8 mouse cellular contexts compared by ENCODE assay signal in the genomic region with DNA sequence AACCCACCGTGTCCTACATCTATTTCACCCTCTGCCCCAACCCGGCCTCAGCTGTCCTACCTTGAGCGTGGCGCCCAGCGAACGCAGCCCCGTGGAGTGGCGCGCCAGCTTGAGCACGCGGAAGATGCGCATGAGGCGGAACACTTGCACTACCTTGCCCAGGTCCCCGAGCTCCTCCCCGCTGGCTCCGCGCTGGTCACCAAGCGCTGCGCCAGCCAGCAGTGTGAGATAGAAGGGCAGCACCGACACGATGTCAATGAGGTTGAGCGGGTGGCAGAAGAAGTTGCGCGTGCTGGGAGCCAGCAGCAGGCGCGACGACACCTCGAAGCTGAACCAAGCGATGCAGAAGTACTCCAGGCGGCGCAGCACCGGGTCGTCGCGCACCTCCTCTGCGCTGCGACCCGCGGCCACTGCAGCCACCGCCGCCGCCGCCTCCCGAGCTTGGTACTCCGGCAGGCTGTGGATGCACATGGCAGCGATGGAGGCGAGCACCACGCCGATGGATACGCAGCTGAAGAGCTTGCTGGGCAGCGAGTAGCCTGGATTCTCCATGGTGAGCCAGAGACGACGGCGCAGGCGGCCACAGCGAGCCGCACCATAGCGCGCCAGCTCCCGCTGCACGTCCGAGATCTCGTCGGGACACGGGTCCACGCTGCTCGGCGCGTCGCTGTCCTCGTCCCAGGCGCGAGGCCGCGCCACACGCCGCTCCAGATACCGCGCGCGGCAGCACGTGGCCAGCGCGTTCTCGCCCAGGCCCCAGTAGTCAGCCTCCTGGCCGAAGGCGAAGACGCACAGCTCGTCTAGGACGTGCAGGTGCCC. TPM values are rescaled to one million over a fixed set of nuclear protein-coding genes. Genes with fewer than 3 reads are reported as not detected.
DNase-seq lines count a peak whose midpoint lies in the region; ATAC-seq and TF ChIP-seq lines count a peak whose summit lies in the region.

No protein-coding gene starts in this region.

- no peak for DNase-seq in heart, adult 11 months
- DNase-seq in forebrain, embryonic 14.5 days (ENCODE audit: low spot score), result peak; percentile 14
- DNase-seq in liver, postnatal 0 days, result no peak
- no peak for DNase-seq in cerebellum, adult 9-11 months
- DNase-seq in spleen, postnatal 4 days (ENCODE audit: low spot score in 2 of 2), result no peak
- DNase-seq in cerebellum, adult 2 months, result no peak

- H3K4me1 ChIP-seq in heart, embryonic 11.5 days (ENCODE audit: control insufficient read depth, insufficient read depth, low read length), result peaks cover 15% of the 10 kb centered on the region
- H3K4me1 ChIP-seq in E14TG2a.4 (replicated peaks; ENCODE audit: low read depth, low read length), result peaks cover 16% of the 10 kb centered on the region
- 0 out of 2 replicates have a peak, but pooled peaks cover 3% of the 10 kb centered on the region for H3K4me1 ChIP-seq in forebrain, embryonic 14.5 days (ENCODE audit: control insufficient read depth, insufficient read depth, low read length)
- H3K4me1 ChIP-seq in liver, postnatal 0 days (ENCODE audit: insufficient read depth), result peaks cover 5% of the 10 kb centered on the region; the same call in 1 of the 2 replicates
- H3K4me1 ChIP-seq in cerebellum, adult 2 months (ENCODE audit: control insufficient read depth, insufficient read depth, low read length), result no peaks in the 10 kb centered on the region

- no peak for ATAC-seq in heart, embryonic 11.5 days (replicated peaks; ENCODE audit: insufficient number of reproducible peaks, low FRiP score, low TSS enrichment)
- peak; percentile 55; the same call in 1 of the 2 replicates for ATAC-seq in forebrain, embryonic 14.5 days
- ATAC-seq in liver, postnatal 0 days, result no peak

- H3K4me2 ChIP-seq in heart, embryonic 11.5 days, result peak overlapping the region; percentile 65
- peak overlapping the region; percentile 51 for H3K4me2 ChIP-seq in forebrain, embryonic 14.5 days (ENCODE audit: low read length)
- no peak overlapping the region for H3K4me2 ChIP-seq in liver, postnatal 0 days (ENCODE audit: low read depth, low read length)

- TF ChIP-seq CTCF in E14TG2a.4 (conservative IDR thresholded peaks at IDR 0.05; ENCODE audit: low read length), result no peak
- no peak for TF ChIP-seq CTCF in liver, postnatal 0 days (IDR thresholded peaks at IDR 0.05; ENCODE audit: low read depth)
- TF ChIP-seq CTCF in cerebellum, adult 2 months (IDR thresholded peaks at IDR 0.05; ENCODE audit: borderline replicate concordance, insufficient read depth, low read depth, low read length), result no peak

- H3K4me3 ChIP-seq in heart, embryonic 11.5 days (ENCODE audit: low read depth, low read length), result peak overlapping the region; percentile 43
- peak overlapping the region; percentile 69 for H3K4me3 ChIP-seq in E14TG2a.4 (replicated peaks; ENCODE audit: low read length)
- H3K4me3 ChIP-seq in forebrain, embryonic 14.5 days (ENCODE audit: low read depth, low read length), result peak overlapping the region; percentile 28
- 0 out of 2 replicates have a peak overlapping the region, but pooled peaks have one; percentile 24 for H3K4me3 ChIP-seq in liver, postnatal 0 days (ENCODE audit: low read depth, low read length)
- H3K4me3 ChIP-seq in cerebellum, adult 2 months (replicated peaks; ENCODE audit: insufficient read depth, low read depth, low read length), result no peak overlapping the region

- H3K27ac ChIP-seq in heart, embryonic 11.5 days (ENCODE audit: low read depth, low read length), result no peak overlapping the region
- H3K27ac ChIP-seq in forebrain, embryonic 14.5 days (ENCODE audit: low read depth, low read length), result no peak overlapping the region
- no peak overlapping the region for H3K27ac ChIP-seq in liver, postnatal 0 days (ENCODE audit: low read depth)
- no peak overlapping the region for H3K27ac ChIP-seq in cerebellum, adult 2 months (ENCODE audit: insufficient read depth, low read length)

- TF ChIP-seq POLR2A in cerebellum, adult 2 months (IDR thresholded peaks at IDR 0.05; ENCODE audit: borderline replicate concordance, insufficient read depth, low read length), result no peak

- H3K27me3 ChIP-seq in heart, embryonic 11.5 days (ENCODE audit: control insufficient read depth, insufficient read depth, low read length), result peaks cover 70% of the 10 kb centered on the region
- H3K27me3 ChIP-seq in E14TG2a.4 (ENCODE audit: insufficient read depth, low read length), result peaks cover 83% of the 10 kb centered on the region
- H3K27me3 ChIP-seq in forebrain, embryonic 14.5 days (replicated peaks; ENCODE audit: control insufficient read depth, insufficient read depth, low read length), result peaks cover 56% of the 10 kb centered on the region
- H3K27me3 ChIP-seq in liver, postnatal 0 days (ENCODE audit: insufficient read depth, low read length), result peaks cover 61% of the 10 kb centered on the region
- H3K27me3 ChIP-seq in cerebellum, adult 2 months (ENCODE audit: control insufficient read depth, insufficient read depth, low read length), result peaks cover 3% of the 10 kb centered on the region; the same call in 1 of the 2 replicates

- no peak for TF ChIP-seq EP300 in liver, postnatal 0 days (IDR thresholded peaks at IDR 0.05; ENCODE audit: low read depth)

- no peaks in the 10 kb centered on the region for H3K36me3 ChIP-seq in heart, embryonic 11.5 days (ENCODE audit: control insufficient read depth, insufficient read depth, low read length)
- no peaks in the 10 kb centered on the region for H3K36me3 ChIP-seq in E14TG2a.4 (ENCODE audit: insufficient read depth, low read length)
- no peaks in the 10 kb centered on the region for H3K36me3 ChIP-seq in forebrain, embryonic 14.5 days (ENCODE audit: control insufficient read depth, insufficient read depth, low read length)
- no peaks in the 10 kb centered on the region for H3K36me3 ChIP-seq in liver, postnatal 0 days (replicated peaks; ENCODE audit: insufficient read depth, low read length)

- H3K9ac ChIP-seq in heart, embryonic 11.5 days (ENCODE audit: low read depth, low read length), result no peak overlapping the region
- H3K9ac ChIP-seq in forebrain, embryonic 14.5 days (ENCODE audit: low read length), result peak overlapping the region; percentile 37; the same call in 1 of the 2 replicates
- H3K9ac ChIP-seq in liver, postnatal 0 days (replicated peaks), result no peak overlapping the region

- WGBS in heart, embryonic 11.5 days (ENCODE audit: insufficient replicate concordance), result 11% methylated on average over 89 of the region's 90 CpGs
- WGBS in forebrain, embryonic 14.5 days, result 13% methylated on average over 90 of the region's 90 CpGs
- WGBS in liver, postnatal 0 days (ENCODE audit: insufficient replicate concordance), result 15% methylated on average over 90 of the region's 90 CpGs
- 14% methylated on average over 90 of the region's 90 CpGs for WGBS in cerebellum, adult 2 months

- no peaks in the 10 kb centered on the region; the same call in 1 of the 2 replicates for H3K9me3 ChIP-seq in heart, embryonic 11.5 days (replicated peaks; ENCODE audit: control insufficient read depth, low read length)
- no peaks in the 10 kb centered on the region for H3K9me3 ChIP-seq in E14TG2a.4 (ENCODE audit: low read length)
- H3K9me3 ChIP-seq in forebrain, embryonic 14.5 days (replicated peaks; ENCODE audit: control insufficient read depth, low read length), result no peaks in the 10 kb centered on the region
- no peaks in the 10 kb centered on the region for H3K9me3 ChIP-seq in liver, postnatal 0 days (ENCODE audit: low read length)

RNA-seq across cellular contexts. Expression of gene Kcns1, which starts 3.0 kb away (rescaled TPM):
- 0.13 TPM in 1 of 2 replicates, not detected in the other for polyA plus RNA-seq in heart, embryonic 11.5 days (2014; fragmentation: Nextera tagmentation; extraction: Ambion mirVana)
- polyA plus RNA-seq in forebrain, embryonic 14.5 days (2014; fragmentation: Nextera tagmentation; extraction: Ambion mirVana), result 0.27 and 0.77 TPM in 2 replicates
- polyA plus RNA-seq in liver, postnatal 0 days (2015; fragmentation: Nextera tagmentation; extraction: Ambion mirVana), result not detected in 2 replicates
- polyA plus RNA-seq in cerebellum, adult 2 months (2012; rRNA removed), result 2.3 TPM in 2 replicates

RNA-seq across cellular contexts. Expression of gene Wfdc5, which starts 14.6 kb away (rescaled TPM):
- polyA plus RNA-seq in heart, embryonic 11.5 days (2014; fragmentation: Nextera tagmentation; extraction: Ambion mirVana), result not detected in 2 replicates
- polyA plus RNA-seq in forebrain, embryonic 14.5 days (2014; fragmentation: Nextera tagmentation; extraction: Ambion mirVana), result not detected in 2 replicates
- not detected in 2 replicates for polyA plus RNA-seq in liver, postnatal 0 days (2015; fragmentation: Nextera tagmentation; extraction: Ambion mirVana)
- polyA plus RNA-seq in cerebellum, adult 2 months (2012; rRNA removed), result not detected in 2 replicates

RNA-seq across cellular contexts. Expression of gene Wfdc12, which starts 22.4 kb away (rescaled TPM):
- not detected in 2 replicates for polyA plus RNA-seq in heart, embryonic 11.5 days (2014; fragmentation: Nextera tagmentation; extraction: Ambion mirVana)
- not detected in 2 replicates for polyA plus RNA-seq in forebrain, embryonic 14.5 days (2014; fragmentation: Nextera tagmentation; extraction: Ambion mirVana)
- polyA plus RNA-seq in liver, postnatal 0 days (2015; fragmentation: Nextera tagmentation; extraction: Ambion mirVana), result 0.14 TPM in 2 replicates
- 0.15 TPM in 1 of 2 replicates, not detected in the other for polyA plus RNA-seq in cerebellum, adult 2 months (2012; rRNA removed)

RNA-seq across cellular contexts. Expression of gene Wfdc15a, which starts 32.0 kb away (rescaled TPM):
- polyA plus RNA-seq in heart, embryonic 11.5 days (2014; fragmentation: Nextera tagmentation; extraction: Ambion mirVana), result not detected in 2 replicates
- polyA plus RNA-seq in forebrain, embryonic 14.5 days (2014; fragmentation: Nextera tagmentation; extraction: Ambion mirVana), result not detected in 2 replicates
- not detected in 2 replicates for polyA plus RNA-seq in liver, postnatal 0 days (2015; fragmentation: Nextera tagmentation; extraction: Ambion mirVana)
- not detected in 2 replicates for polyA plus RNA-seq in cerebellum, adult 2 months (2012; rRNA removed)

RNA-seq across cellular contexts. Expression of gene Wfdc15b, which starts 53.5 kb away (rescaled TPM):
- not detected in 2 replicates for polyA plus RNA-seq in heart, embryonic 11.5 days (2014; fragmentation: Nextera tagmentation; extraction: Ambion mirVana)
- not detected in 2 replicates for polyA plus RNA-seq in forebrain, embryonic 14.5 days (2014; fragmentation: Nextera tagmentation; extraction: Ambion mirVana)
- polyA plus RNA-seq in liver, postnatal 0 days (2015; fragmentation: Nextera tagmentation; extraction: Ambion mirVana), result 0.27 and 0.64 TPM in 2 replicates
- not detected in 2 replicates for polyA plus RNA-seq in cerebellum, adult 2 months (2012; rRNA removed)
